13 mouse cellular contexts compared by ENCODE assay signal in genomic region chr19:53774641-53775350, GRCm38 (mm10).
DNase-seq lines count a peak whose midpoint lies in the region; ATAC-seq and TF ChIP-seq lines count a peak whose summit lies in the region.
"Had no signal": no experiment of that assay in that cellular context is flagged by ENCODE, and none has a peak within 500 bp of the region (broad histone marks: within the 10 kb centered on the region; RNA-seq: fewer than 3 reads in every experiment).

No protein-coding gene starts in this region.

- H3K27me3 ChIP-seq in limb, embryonic 12.5 days: no peaks in the 10 kb centered on the region
- H3K27me3 ChIP-seq in limb, embryonic 10.5 days (ENCODE audit: low read depth, poor library complexity, severe bottlenecking): no peaks in the 10 kb centered on the region
- no peaks in the 10 kb centered on the region for H3K27me3 ChIP-seq in liver, embryonic 14.5 days (ENCODE audit: control insufficient read depth, insufficient read depth, low read length)
- H3K27me3 ChIP-seq: embryonic facial prominence, embryonic 15.5 days; limb, embryonic 15.5 days had no signal

- 62% methylated on average over 7 of the region's 7 CpGs for WGBS in limb, embryonic 12.5 days
- 71% methylated on average over 6 of the region's 7 CpGs for WGBS in limb, embryonic 10.5 days
- 28% methylated on average over 7 of the region's 7 CpGs for WGBS in liver, embryonic 14.5 days (ENCODE audit: insufficient replicate concordance)

- H3K27ac ChIP-seq in gastrocnemius, adult 2 months: peak overlapping the region; percentile 38; the same call in 1 of the 2 replicates
- H3K27ac ChIP-seq in limb, embryonic 12.5 days: peak overlapping the region; percentile 4; the same call in 1 of the 2 replicates
- no peak overlapping the region for H3K27ac ChIP-seq in limb, embryonic 10.5 days
- peak overlapping the region; percentile 18 for H3K27ac ChIP-seq in liver, embryonic 14.5 days
- H3K27ac ChIP-seq: embryonic facial prominence, embryonic 15.5 days; left cerebral cortex, adult 2 months; limb, embryonic 15.5 days had no signal

- TF ChIP-seq EP300 in liver, embryonic 14.5 days (IDR thresholded peaks at IDR 0.05; ENCODE audit: low read depth): no peak

- H3K4me3 ChIP-seq in gastrocnemius, adult 2 months: no peak overlapping the region
- no peak overlapping the region for H3K4me3 ChIP-seq in limb, embryonic 12.5 days (replicated peaks)
- no peak overlapping the region for H3K4me3 ChIP-seq in limb, embryonic 10.5 days
- no peak overlapping the region for H3K4me3 ChIP-seq in liver, embryonic 14.5 days (ENCODE audit: insufficient read depth in 1 of 2, low read depth in 2 of 2, low read length in 2 of 2)
- H3K4me3 ChIP-seq: embryonic facial prominence, embryonic 15.5 days; left cerebral cortex, adult 2 months; limb, embryonic 15.5 days had no signal

- intact Hi-C loops in gastrocnemius, adult 2 months (cut with DNase I): loop anchor here (5.0 kb wide), 2 partner anchors 63 to 153 kb away; no protein-coding TSS in a partner anchor

- H3K4me1 ChIP-seq in limb, embryonic 12.5 days (replicated peaks): peaks cover 11% of the 10 kb centered on the region; the same call in 1 of the 2 replicates
- H3K4me1 ChIP-seq in limb, embryonic 10.5 days: peaks cover 5% of the 10 kb centered on the region
- peaks cover 43 to 47% of the 10 kb centered on the region in 2 experiments for H3K4me1 ChIP-seq in liver, embryonic 14.5 days (replicated peaks; ENCODE audit: control insufficient read depth in 2 of 2, insufficient read depth in 2 of 2, low read length in 1 of 2)

- ATAC-seq in limb, embryonic 12.5 days (ENCODE audit: insufficient number of reproducible peaks, insufficient read depth, low FRiP score, low TSS enrichment, low read depth): no peak
- 0 out of 2 replicates have a peak, but pooled peaks have one; percentile 45 for ATAC-seq in common myeloid progenitor, adult 5-6 weeks (replicated peaks; ENCODE audit: low read depth, poor library complexity, severe bottlenecking)
- ATAC-seq in liver, embryonic 14.5 days (ENCODE audit: insufficient read depth): peak; percentile 54
- ATAC-seq in inflammation-experienced regulatory T-cells, adult 6 months: no peak

- H3K4me2 ChIP-seq in limb, embryonic 12.5 days: no peak overlapping the region
- peak overlapping the region; percentile 46 for H3K4me2 ChIP-seq in liver, embryonic 14.5 days (ENCODE audit: low read depth)
- H3K4me2 ChIP-seq: embryonic facial prominence, embryonic 15.5 days; heart, embryonic 11.5 days; limb, embryonic 15.5 days had no signal

- no peak for TF ChIP-seq CTCF in gastrocnemius, adult 2 months (IDR thresholded peaks at IDR 0.05)
- TF ChIP-seq CTCF in liver, embryonic 14.5 days (IDR thresholded peaks at IDR 0.05; ENCODE audit: low read depth): no peak

- no peak for DNase-seq in gastrocnemius, adult 2 months
- no peak for DNase-seq in gastrocnemius, adult 18-20 months (ENCODE audit: low spot score)
- DNase-seq in limb, embryonic 10.5 days (ENCODE audit: low spot score): no peak
- DNase-seq in liver, embryonic 14.5 days (ENCODE audit: low read depth in 3 of 3, low spot score in 3 of 3): no peak
- no peak for DNase-seq in embryo, embryonic 11 days
- DNase-seq: spleen, adult 18-20 months had no signal

- H3K9ac ChIP-seq in limb, embryonic 12.5 days (replicated peaks): no peak overlapping the region
- peak overlapping the region; percentile 23 for H3K9ac ChIP-seq in liver, embryonic 14.5 days (replicated peaks)
- H3K9ac ChIP-seq: embryonic facial prominence, embryonic 15.5 days; limb, embryonic 15.5 days had no signal

- H3K9me3 ChIP-seq in limb, embryonic 12.5 days: no peaks in the 10 kb centered on the region
- no peaks in the 10 kb centered on the region for H3K9me3 ChIP-seq in limb, embryonic 10.5 days (replicated peaks)
- H3K9me3 ChIP-seq in liver, embryonic 14.5 days (ENCODE audit: control insufficient read depth, low read length): no peaks in the 10 kb centered on the region
- H3K9me3 ChIP-seq: embryonic facial prominence, embryonic 15.5 days; limb, embryonic 15.5 days had no signal

- no peaks in the 10 kb centered on the region for H3K36me3 ChIP-seq in limb, embryonic 12.5 days
- no peaks in the 10 kb centered on the region for H3K36me3 ChIP-seq in limb, embryonic 10.5 days
- no peaks in the 10 kb centered on the region for H3K36me3 ChIP-seq in liver, embryonic 14.5 days (replicated peaks; ENCODE audit: control insufficient read depth, insufficient read depth, low read depth)
- H3K36me3 ChIP-seq: embryonic facial prominence, embryonic 15.5 days; limb, embryonic 15.5 days had no signal

Comparison
In these comparisons a context has a peak if more than half of its experiments do, and no peak if none do; other contexts are left out.
1. ATAC-seq: peak in common myeloid progenitor, adult 5-6 weeks (single experiment) and liver, embryonic 14.5 days (single experiment); none in limb, embryonic 12.5 days (single experiment) and inflammation-experienced regulatory T-cells, adult 6 months (single experiment).